Mouse (Mus musculus): ENCODE results near the gene Inafm2. TPM values are rescaled to one million over a fixed set of nuclear protein-coding genes. Genes with fewer than 3 reads are reported as not detected.

The Inafm2 gene
- polyA plus RNA-seq, 1 experiment from 2014 or later, result 23.1 TPM

DNA sequence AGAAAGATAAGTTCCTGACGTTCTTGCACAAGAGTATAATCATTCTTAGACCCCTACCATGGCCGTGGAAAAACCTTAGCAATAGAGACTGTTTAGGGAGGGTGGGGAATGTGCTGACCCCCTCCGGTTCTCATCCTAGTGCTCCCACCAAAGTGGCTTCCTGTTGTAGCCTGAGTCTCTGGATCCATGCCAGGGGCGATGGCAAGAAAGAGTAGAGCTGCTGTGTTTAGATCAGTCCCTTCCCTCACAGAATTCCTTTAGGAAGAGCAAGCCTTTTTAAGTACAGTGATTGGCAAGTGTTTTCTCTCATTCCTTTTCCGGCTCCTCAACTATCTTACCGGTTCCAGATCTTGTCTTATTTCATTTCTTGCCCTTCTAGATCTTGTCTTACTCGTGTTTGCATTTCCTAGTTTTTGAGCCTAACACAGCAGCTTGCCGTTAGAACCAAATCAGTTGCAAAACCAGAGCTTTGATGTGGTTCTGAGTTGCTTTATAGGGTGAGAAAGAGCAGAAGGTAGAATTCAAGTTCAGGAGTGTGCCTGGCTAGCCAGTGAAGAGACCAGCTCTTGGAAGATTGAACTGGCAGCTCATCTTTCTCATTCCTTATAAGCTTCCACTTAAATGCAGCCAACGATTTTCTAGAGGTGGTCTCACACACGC lies 1.9 kb downstream of the Inafm2 start:
- no peak overlapping the region for H3K9ac ChIP-seq
- ATAC-seq (ENCODE audit: insufficient read depth, low FRiP score, low read depth), result no peak
- H3K4me1 ChIP-seq, result peaks cover 26% of the 10 kb centered on the region; the same call in 1 of the 2 replicates
- H3K36me3 ChIP-seq, result no peaks in the 10 kb centered on the region
- H3K4me2 ChIP-seq, result peak overlapping the region; percentile 96
- H3K9me3 ChIP-seq, result no peaks in the 10 kb centered on the region
- peak overlapping the region; percentile 91 for H3K4me3 ChIP-seq (replicated peaks)
- no peak overlapping the region for H3K27ac ChIP-seq
- 30% methylated on average over 10 of the region's 10 CpGs for WGBS
- H3K27me3 ChIP-seq (replicated peaks), result peaks cover 11% of the 10 kb centered on the region; the same call in 1 of the 2 replicates

DNA sequence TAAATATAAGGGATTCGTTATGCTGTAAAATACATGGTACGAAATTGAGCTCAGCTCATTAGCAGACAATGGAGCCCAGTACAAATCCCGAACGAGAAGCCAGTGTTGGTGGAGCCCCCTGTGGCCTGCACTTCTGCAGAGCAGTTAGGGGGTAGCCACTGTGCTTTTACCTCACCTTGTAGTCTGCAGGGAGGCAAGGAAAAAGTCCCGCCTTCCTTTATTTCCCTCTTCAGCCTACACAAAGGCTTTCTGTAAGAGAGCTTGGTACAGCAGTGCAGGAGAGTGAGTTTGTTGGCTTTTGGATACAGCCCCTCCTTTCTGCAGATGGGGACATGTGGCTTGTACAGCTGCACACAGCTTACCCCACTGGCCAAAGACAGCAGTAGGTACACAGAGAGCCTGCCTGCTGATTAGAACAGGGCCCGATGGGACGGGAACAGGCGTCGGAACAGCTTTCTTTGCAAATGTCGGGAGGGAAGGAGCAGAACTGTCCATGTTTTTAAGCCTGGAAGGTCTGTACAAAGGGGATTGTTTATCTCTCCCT lies 3.9 kb downstream of the Inafm2 start:
- Histone ChIP-seq H3K9ac (no peak overlapping the region), H3K36me3 (no peaks in the 10 kb centered on the region), H3K4me3 (replicated peaks) (no peak overlapping the region), H3K27ac (peak overlapping the region; percentile 77), H3K9me3 (no peaks in the 10 kb centered on the region), H3K4me1 (peaks cover 24% of the 10 kb centered on the region; the same call in 1 of the 2 replicates), H3K4me2 (peak overlapping the region; percentile 6; the same call in 1 of the 2 replicates), H3K27me3 (replicated peaks) (0 out of 2 replicates have a peak, but pooled peaks cover 5% of the 10 kb centered on the region)
- 49% methylated on average over 10 of the region's 10 CpGs for WGBS
- ATAC-seq (ENCODE audit: insufficient read depth, low FRiP score, low read depth), result peak; percentile 32; the same call in 1 of the 2 replicates

DNA sequence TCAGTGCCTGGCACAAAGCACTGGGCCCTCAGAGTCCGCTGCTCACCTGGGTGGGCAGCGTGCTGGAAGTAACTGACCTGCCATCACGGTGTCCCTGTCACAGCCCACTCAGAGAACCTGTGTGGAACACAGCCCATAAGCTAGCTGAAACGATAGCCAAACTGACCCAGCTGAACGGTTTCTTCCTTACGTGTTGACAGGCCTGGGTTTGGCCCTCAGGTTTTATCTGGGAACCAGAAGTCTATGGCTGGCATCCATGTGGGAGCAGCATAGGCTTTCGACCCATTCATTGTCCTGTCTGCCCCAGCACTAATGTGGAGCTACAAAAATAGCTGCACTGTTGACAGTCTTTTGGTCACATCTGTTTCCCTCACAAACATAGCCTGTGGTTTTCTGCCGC lies 4.9 kb downstream of the Inafm2 start:
- H3K27me3 ChIP-seq (replicated peaks), result no peaks in the 10 kb centered on the region
- H3K4me1 ChIP-seq, result 0 out of 2 replicates have a peak, but pooled peaks cover 15% of the 10 kb centered on the region
- no peaks in the 10 kb centered on the region for H3K9me3 ChIP-seq
- H3K27ac ChIP-seq, result peak overlapping the region; percentile 26; the same call in 1 of the 2 replicates
- H3K36me3 ChIP-seq, result no peaks in the 10 kb centered on the region
- WGBS, result 79% methylated on average over 8 of the region's 8 CpGs
- no peak overlapping the region for H3K9ac ChIP-seq
- no peak overlapping the region for H3K4me3 ChIP-seq (replicated peaks)
- H3K4me2 ChIP-seq, result no peak overlapping the region
- no peak for ATAC-seq (ENCODE audit: insufficient read depth, low FRiP score, low read depth)

DNA sequence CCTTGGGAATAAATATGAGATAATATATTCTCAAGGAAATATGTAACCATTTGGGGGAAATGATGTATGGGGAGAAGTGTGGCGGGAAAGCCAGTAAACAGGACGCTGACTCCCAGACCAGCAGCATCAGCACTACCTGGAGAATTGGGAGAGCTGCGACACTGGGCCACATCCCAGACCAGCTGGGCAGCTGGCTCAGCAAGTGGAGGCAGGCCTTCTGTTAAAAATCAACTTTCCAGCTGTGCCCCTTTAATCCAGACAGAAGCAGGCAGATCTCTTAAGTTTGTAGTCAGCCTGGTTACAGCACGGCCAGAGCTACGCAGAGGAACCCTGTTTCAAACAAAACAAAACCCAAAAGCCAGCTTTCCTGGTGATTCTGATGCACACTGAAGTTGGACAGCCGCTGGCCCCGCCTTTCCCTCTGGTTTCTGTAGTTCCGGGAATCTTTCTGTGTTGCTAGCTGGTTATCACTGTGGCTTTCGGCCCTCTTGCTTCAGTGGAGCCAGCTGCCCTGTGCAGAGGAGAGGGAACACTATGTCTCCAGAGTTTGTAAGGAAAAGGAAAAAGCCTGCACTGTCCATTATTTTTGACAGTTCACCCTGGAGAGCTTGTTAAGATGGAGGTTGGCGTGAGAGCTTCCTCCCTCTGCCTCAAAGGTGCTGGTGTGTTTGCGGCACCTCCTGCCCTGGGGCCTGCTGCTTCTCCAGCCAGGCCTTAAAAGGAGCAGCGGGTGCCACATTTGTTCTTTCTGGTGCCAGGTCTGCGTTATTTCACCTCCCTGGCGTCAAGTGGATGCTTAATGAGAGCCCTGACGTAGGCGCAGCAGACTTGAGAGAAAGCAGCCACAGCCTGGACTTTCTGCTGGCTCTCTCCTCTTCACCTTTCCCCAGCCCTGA lies 6.6 kb downstream of the Inafm2 start:
- Histone ChIP-seq H3K27me3 (replicated peaks) (no peaks in the 10 kb centered on the region), H3K27ac (peak overlapping the region; percentile 65), H3K9me3 (no peaks in the 10 kb centered on the region), H3K4me3 (replicated peaks) (no peak overlapping the region), H3K9ac (no peak overlapping the region), H3K4me1 (0 out of 2 replicates have a peak, but pooled peaks cover 8% of the 10 kb centered on the region), H3K4me2 (no peak overlapping the region), H3K36me3 (no peaks in the 10 kb centered on the region)
- no peak for ATAC-seq (ENCODE audit: insufficient read depth, low FRiP score, low read depth)
- WGBS, result 54% methylated on average over 16 of the region's 16 CpGs

DNA sequence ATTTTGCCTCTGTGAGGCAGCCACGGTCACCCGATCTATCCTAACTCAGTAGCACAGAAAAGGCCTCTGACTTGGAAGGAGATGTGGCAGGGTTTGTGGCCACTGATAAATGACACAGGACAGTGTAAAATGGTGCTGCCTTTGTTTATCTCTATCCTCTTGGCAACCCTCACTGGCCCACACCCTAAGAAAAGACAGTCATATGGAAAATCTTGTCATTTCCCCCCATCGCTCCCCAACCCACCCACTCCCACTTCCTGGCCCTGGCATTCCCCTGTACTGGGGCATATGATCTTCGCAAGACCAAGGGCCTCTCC lies 7.2 kb downstream of the Inafm2 start:
- Histone ChIP-seq H3K9me3 (no peaks in the 10 kb centered on the region), H3K4me2 (no peak overlapping the region), H3K27me3 (replicated peaks) (no peaks in the 10 kb centered on the region), H3K36me3 (no peaks in the 10 kb centered on the region), H3K27ac (peak overlapping the region; percentile 65), H3K4me1 (0 out of 2 replicates have a peak, but pooled peaks cover 4% of the 10 kb centered on the region), H3K4me3 (replicated peaks) (no peak overlapping the region), H3K9ac (no peak overlapping the region)
- 61% methylated on average over 4 of the region's 4 CpGs for WGBS
- ATAC-seq (ENCODE audit: insufficient read depth, low FRiP score, low read depth), result no peak

DNA sequence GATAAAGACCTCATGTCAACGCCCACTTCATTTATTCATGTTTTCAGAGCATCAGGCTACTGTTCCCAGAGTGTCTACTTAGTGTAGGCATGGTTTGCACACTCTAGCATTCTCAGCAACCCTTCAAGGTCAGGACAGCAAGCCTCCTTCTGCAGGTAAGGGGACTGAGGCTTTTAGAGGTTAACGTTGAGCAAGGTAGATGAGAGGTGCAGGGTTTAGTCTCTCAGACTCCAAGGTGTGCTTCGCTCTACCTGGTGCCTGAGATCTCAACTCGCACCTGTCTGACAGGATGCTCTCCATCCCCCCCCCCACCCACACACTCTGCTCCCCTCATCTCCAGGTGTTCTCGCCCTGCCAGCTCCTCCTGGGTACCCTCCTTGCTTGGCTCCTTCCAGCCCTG lies 8.6 kb downstream of the Inafm2 start:
- no peaks in the 10 kb centered on the region for H3K9me3 ChIP-seq
- H3K4me2 ChIP-seq, result no peak overlapping the region
- H3K4me1 ChIP-seq, result 0 out of 2 replicates have a peak, but pooled peaks cover 6% of the 10 kb centered on the region
- no peak overlapping the region for H3K4me3 ChIP-seq (replicated peaks)
- WGBS, result 80% methylated on average over 5 of the region's 5 CpGs
- no peaks in the 10 kb centered on the region for H3K36me3 ChIP-seq
- ATAC-seq (ENCODE audit: insufficient read depth, low FRiP score, low read depth), result no peak
- no peak overlapping the region for H3K27ac ChIP-seq
- H3K9ac ChIP-seq, result no peak overlapping the region
- no peaks in the 10 kb centered on the region for H3K27me3 ChIP-seq (replicated peaks)

DNA sequence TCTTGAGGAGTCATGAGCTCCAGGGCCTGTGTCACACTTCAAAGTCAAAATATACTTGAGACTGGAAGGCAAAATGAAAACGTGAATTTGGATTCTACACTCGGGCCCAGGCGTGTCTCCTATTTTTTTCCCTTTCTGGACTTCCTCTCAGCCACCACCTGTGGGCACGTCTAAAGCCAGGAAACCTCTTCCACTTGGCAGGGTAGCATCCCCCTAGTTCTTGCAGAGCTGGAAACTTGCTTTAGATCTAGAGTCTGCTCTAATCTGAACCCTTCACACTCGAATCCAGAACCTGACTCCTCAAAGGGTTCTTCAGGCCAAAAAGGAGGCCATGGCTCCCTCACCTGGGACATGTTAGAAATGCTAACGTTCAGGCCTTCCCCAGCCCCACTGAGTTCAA lies 9.8 kb downstream of the Inafm2 start:
- no peak for ATAC-seq (ENCODE audit: insufficient read depth, low FRiP score, low read depth)

DNA sequence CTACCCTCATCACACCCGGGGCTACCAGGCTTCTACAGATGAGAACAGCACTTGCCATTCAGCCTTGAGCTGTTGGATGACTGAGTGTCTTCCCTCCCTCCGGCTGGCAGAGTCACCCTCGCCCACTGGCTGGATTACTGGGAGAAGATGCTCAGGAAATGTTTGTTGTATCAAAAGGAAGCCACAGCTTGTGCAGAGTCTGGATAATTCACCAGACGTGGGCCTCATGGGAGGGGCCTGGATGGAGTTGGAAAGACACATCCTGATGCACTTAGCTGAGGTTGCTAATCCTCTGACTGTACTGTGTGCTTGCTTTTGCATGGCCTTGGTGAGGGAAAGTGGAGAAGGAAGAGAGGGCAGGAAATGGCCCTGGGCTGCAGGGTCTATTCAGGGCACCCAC lies 10.5 kb downstream of the Inafm2 start:
- peaks cover 6% of the 10 kb centered on the region for H3K4me1 ChIP-seq
- no peak overlapping the region for H3K4me2 ChIP-seq
- no peaks in the 10 kb centered on the region for H3K9me3 ChIP-seq
- no peak overlapping the region for H3K4me3 ChIP-seq (replicated peaks)
- no peak overlapping the region for H3K27ac ChIP-seq
- H3K27me3 ChIP-seq (replicated peaks), result no peaks in the 10 kb centered on the region
- ATAC-seq (ENCODE audit: insufficient read depth, low FRiP score, low read depth), result no peak
- H3K9ac ChIP-seq, result no peak overlapping the region
- H3K36me3 ChIP-seq, result no peaks in the 10 kb centered on the region
- WGBS, result 70% methylated on average over 4 of the region's 4 CpGs

More for the DNA sequence above, 9.8 kb downstream of the Inafm2 start:
- Histone ChIP-seq H3K9me3 (no peaks in the 10 kb centered on the region), H3K27ac (no peak overlapping the region), H3K4me3 (replicated peaks) (no peak overlapping the region), H3K9ac (no peak overlapping the region), H3K4me2 (no peak overlapping the region), H3K4me1 (0 out of 2 replicates have a peak, but pooled peaks cover 3% of the 10 kb centered on the region), H3K27me3 (replicated peaks) (no peaks in the 10 kb centered on the region), H3K36me3 (no peaks in the 10 kb centered on the region)
- 77% methylated on average over 6 of the region's 6 CpGs for WGBS

DNA sequence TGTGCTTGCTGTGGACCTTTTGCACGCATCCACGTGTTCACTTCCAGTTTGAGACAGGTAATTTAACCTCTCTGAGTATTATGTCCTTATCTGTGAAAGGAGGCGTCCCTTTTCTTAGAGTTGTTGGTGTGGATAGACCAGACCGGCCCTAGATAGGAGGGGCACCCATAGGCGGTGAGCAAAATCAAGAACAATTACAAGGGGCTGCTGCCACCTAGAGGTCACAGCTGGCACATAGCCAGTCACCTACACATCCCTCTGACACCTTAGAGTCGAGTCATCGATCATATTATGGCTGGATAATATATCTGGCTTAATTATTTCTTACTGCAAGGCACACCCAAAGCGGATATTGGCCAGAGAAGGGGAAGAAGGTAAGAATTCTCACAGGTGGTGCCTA lies 14.3 kb downstream of the Inafm2 start:
- no peaks in the 10 kb centered on the region for H3K36me3 ChIP-seq
- H3K4me3 ChIP-seq (replicated peaks), result no peak overlapping the region
- ATAC-seq (ENCODE audit: insufficient read depth, low FRiP score, low read depth), result no peak
- 15% methylated on average over 8 of the region's 8 CpGs for WGBS
- H3K9me3 ChIP-seq, result no peaks in the 10 kb centered on the region
- H3K4me2 ChIP-seq, result no peak overlapping the region
- no peak overlapping the region for H3K9ac ChIP-seq
- peaks cover 35% of the 10 kb centered on the region for H3K4me1 ChIP-seq
- H3K27ac ChIP-seq, result no peak overlapping the region
- no peaks in the 10 kb centered on the region for H3K27me3 ChIP-seq (replicated peaks)

DNA sequence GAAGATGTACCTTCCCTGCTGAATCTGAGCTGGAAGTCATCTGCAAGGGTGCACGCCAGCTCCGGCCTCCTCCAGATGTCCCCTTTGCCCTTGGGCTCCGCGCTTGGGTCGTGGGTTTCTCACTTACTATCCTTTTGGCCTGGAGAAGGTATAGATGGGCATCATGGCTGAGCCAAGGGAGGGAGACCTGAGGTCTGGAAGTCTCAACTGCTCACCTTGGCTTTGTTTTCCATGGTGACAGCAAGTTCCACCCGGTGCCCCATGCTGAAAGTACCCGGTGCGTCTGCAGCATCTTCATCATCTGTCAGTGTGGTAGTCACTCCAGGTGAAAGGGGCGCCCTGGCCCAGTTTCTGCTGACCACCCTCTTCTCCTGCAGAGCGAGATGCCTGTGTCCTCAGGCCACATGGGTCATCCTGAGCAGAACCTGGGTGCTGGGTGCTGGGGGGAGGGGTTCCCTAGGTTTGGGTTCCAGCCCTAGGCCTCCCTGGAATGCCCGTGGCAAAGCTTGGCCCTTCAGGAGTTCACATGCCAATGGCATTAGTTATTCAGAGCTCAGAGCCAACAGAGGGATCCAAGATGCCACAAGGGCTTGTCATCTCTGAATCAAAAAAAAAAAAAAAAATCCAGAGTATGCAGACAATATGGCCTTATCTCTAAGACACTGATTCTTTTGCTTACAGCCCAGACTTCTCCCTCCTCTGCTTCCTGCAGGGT lies 14.9 kb downstream of the Inafm2 start:
- no peak for ATAC-seq (ENCODE audit: insufficient read depth, low FRiP score, low read depth)
- H3K27ac ChIP-seq, result peak overlapping the region; percentile 95; the same call in 1 of the 2 replicates
- no peak overlapping the region for H3K4me3 ChIP-seq (replicated peaks)
- H3K4me1 ChIP-seq, result peaks cover 35% of the 10 kb centered on the region
- no peaks in the 10 kb centered on the region for H3K36me3 ChIP-seq
- H3K27me3 ChIP-seq (replicated peaks), result no peaks in the 10 kb centered on the region
- no peaks in the 10 kb centered on the region for H3K9me3 ChIP-seq
- H3K4me2 ChIP-seq, result no peak overlapping the region
- 86% methylated on average over 11 of the region's 11 CpGs for WGBS
- no peak overlapping the region for H3K9ac ChIP-seq

DNA sequence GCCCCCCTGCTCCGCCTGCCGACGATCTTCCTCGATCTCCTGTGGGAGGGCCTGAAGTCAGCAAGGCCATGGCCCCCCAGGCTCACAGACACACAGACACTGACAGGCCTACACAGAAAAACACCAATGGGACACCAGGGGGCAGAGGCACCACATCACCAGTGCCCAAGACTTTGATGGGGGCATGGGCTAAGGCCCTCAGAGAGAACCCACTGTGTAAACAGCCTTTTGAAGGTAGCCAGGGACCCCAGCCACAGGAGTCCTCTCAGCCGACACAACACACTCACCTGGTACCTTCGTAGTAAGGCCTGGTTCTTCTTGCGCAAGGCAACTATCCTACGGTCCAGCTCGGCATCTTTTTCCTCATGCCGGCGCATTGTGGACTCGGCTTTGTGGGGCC lies 15.8 kb downstream of the Inafm2 start:
- no peaks in the 10 kb centered on the region for H3K27me3 ChIP-seq (replicated peaks)
- no peaks in the 10 kb centered on the region for H3K9me3 ChIP-seq
- peaks cover 35% of the 10 kb centered on the region for H3K4me1 ChIP-seq
- peak overlapping the region; percentile 54 for H3K4me2 ChIP-seq
- 82% methylated on average over 12 of the region's 12 CpGs for WGBS
- H3K36me3 ChIP-seq, result no peaks in the 10 kb centered on the region
- peak overlapping the region; percentile 29; the same call in 1 of the 2 replicates for H3K4me3 ChIP-seq (replicated peaks)
- ATAC-seq (ENCODE audit: insufficient read depth, low FRiP score, low read depth), result no peak
- no peak overlapping the region for H3K9ac ChIP-seq
- peak overlapping the region; percentile 95 for H3K27ac ChIP-seq
